Mouse (Mus musculus) kidney, postnatal 0 days (tissue): Measurements from ENCODE around the gene Sirt2. TPM values are rescaled to one million over a fixed set of nuclear protein-coding genes. Genes with fewer than 3 reads are reported as not detected.

Experiments
- ATAC-seq: fragments of 200-750 bp; cut with Nextera tagmentation; replicated peaks from 2 replicates; pipeline ENCODE4 v1.8.0; 2017; ENCODE audit warnings: low read depth, moderate number of reproducible peaks, moderate TSS enrichment, moderate library complexity; ENCODE audit not compliant: low FRiP score
- DNase-seq: peaks from one replicate; pipeline ENCODE4 v3.0.0-alpha.2; 2016; ENCODE audit warnings: low spot score
- H3K27ac ChIP-seq: fragments of 300-500 bp; sonication (generic); 2 replicates; pipeline ENCODE4 v1.5.1; 2014; ENCODE audit warnings: mild to moderate bottlenecking
- H3K27me3 ChIP-seq: fragments of 300-500 bp; sonication (generic); 2 replicates; pipeline ENCODE4 v1.6.1; 2014; ENCODE audit warnings: low read length, mixed read lengths; ENCODE audit not compliant: insufficient read depth
- H3K36me3 ChIP-seq: fragments of 300-500 bp; sonication (generic); 2 replicates; pipeline ENCODE4 v1.6.1; 2014; ENCODE audit warnings: low read length, mixed read lengths; ENCODE audit not compliant: insufficient read depth
- H3K4me1 ChIP-seq: fragments of 300-500 bp; sonication (generic); replicated peaks from 2 replicates; pipeline ENCODE4 v1.6.1; 2014; ENCODE audit warnings: antibody characterized with exemption, low read length, mixed read lengths; ENCODE audit not compliant: insufficient read depth
- H3K4me2 ChIP-seq: fragments of 300-500 bp; sonication (generic); 2 replicates; pipeline ENCODE4 v1.6.1; 2014; ENCODE audit warnings: mild to moderate bottlenecking, low read length, moderate library complexity, mixed read lengths
- H3K4me3 ChIP-seq: fragments of 300-500 bp; sonication (generic); replicated peaks from 2 replicates; pipeline ENCODE4 v1.5.1; 2014; ENCODE audit warnings: low read depth, low read length
- H3K9ac ChIP-seq: fragments of 300-500 bp; sonication (generic); 2 replicates; pipeline ENCODE4 v1.6.1; 2014; ENCODE audit warnings: low read depth, low read length
- H3K9me3 ChIP-seq: fragments of 300-500 bp; sonication (generic); replicated peaks from 2 replicates; pipeline ENCODE4 v1.6.1; 2016; ENCODE audit warnings: low read length, inconsistent platforms, mixed read lengths
- CTCF ChIP-seq: IDR thresholded peaks from 2 replicates; pipeline ENCODE4 v1.5.1; 2016; ENCODE audit warnings: antibody characterized with exemption, low read depth, mild to moderate bottlenecking, moderate library complexity
- WGBS: fragments of 180-500 bp; shearing (Covaris S2); extraction: QIAGEN DNeasy Blood & Tissue Kit; methylation state at CpG from one replicate; pipeline ENCODE4 v1.1.7; 2014; 5-methylcytosine and 5-hydroxymethylcytosine counted together
- polyA plus RNA-seq: library from polyadenylated mRNA; unstranded; fragments of >200 nt; fragmentation: Nextera tagmentation; extraction: Ambion mirVana; gene quantifications from 2 replicates; pipeline ENCODE4 v1.2.1, GENCODE M21; 2015

Sirt2 gene
- polyA plus RNA-seq, 1 experiment from 2014 or later: 54.1 TPM

GRCm38 (mm10) chr7:28739829-28740228, 26.7 kb upstream of the Sirt2 start:
- H3K27me3 ChIP-seq: no peaks in the 10 kb centered on the region
- WGBS: 94% methylated on average over 21 of the region's 21 CpGs
- ATAC-seq (no peak), DNase-seq (no peak)
- TF ChIP-seq CTCF: no peak
- no peak overlapping the region for H3K27ac ChIP-seq
- no peak overlapping the region for H3K4me3 ChIP-seq
- 0 out of 2 replicates have a peak, but pooled peaks cover 3% of the 10 kb centered on the region for H3K4me1 ChIP-seq
- no peaks in the 10 kb centered on the region for H3K9me3 ChIP-seq
- H3K4me2 ChIP-seq: no peak overlapping the region
- H3K9ac ChIP-seq: no peak overlapping the region
- H3K36me3 ChIP-seq: peaks cover 7% of the 10 kb centered on the region; the same call in 1 of the 2 replicates

- 26% methylated on average over 9 of the region's 9 CpGs for WGBS
- Histone ChIP-seq H3K36me3 (peaks cover 9% of the 10 kb centered on the region; the same call in 1 of the 2 replicates), H3K9ac (peak overlapping the region; percentile 74), H3K4me2 (peak overlapping the region; percentile 82), H3K27ac (peak overlapping the region; percentile 70), H3K27me3 (no peaks in the 10 kb centered on the region), H3K9me3 (no peaks in the 10 kb centered on the region), H3K4me3 (peak overlapping the region; percentile 74), H3K4me1 (0 out of 2 replicates have a peak, but pooled peaks cover 3% of the 10 kb centered on the region)
- ATAC-seq (no peak), DNase-seq (no peak)
- TF ChIP-seq CTCF: no peak
Measured at GRCm38 (mm10) chr7:28740949-28741348, 25.6 kb upstream of the Sirt2 start.

GRCm38 (mm10) chr7:28741368-28741708, 25.2 kb upstream of the Sirt2 start:
- peak overlapping the region; percentile 74 for H3K9ac ChIP-seq
- peak overlapping the region; percentile 82 for H3K4me2 ChIP-seq
- under 1% methylated on average over 13 of the region's 13 CpGs for WGBS
- H3K4me1 ChIP-seq: 0 out of 2 replicates have a peak, but pooled peaks cover 3% of the 10 kb centered on the region
- peak overlapping the region; percentile 74 for H3K4me3 ChIP-seq
- peak overlapping the region; percentile 70 for H3K27ac ChIP-seq
- peak; percentile 11; the same call in 1 of the 2 replicates for ATAC-seq
- H3K36me3 ChIP-seq: peaks cover 9% of the 10 kb centered on the region; the same call in 1 of the 2 replicates
- no peaks in the 10 kb centered on the region for H3K9me3 ChIP-seq
- DNase-seq: no peak
- TF ChIP-seq CTCF: no peak
- no peaks in the 10 kb centered on the region for H3K27me3 ChIP-seq

GRCm38 (mm10) chr7:28741709-28742438, 24.7 kb upstream of the Sirt2 start, which contains the start of the genes Mrps12 and Sars2:
TSS of gene Mrps12 (minus strand) at chr7:28741820.
TSS of gene Sars2 (plus strand) at chr7:28741992.
- ATAC-seq: peak; percentile 97
- H3K36me3 ChIP-seq: peaks cover 13% of the 10 kb centered on the region; the same call in 1 of the 2 replicates
- no peaks in the 10 kb centered on the region for H3K9me3 ChIP-seq
- peak; percentile 100 for DNase-seq
- under 1% methylated on average over 39 of the region's 39 CpGs for WGBS
- H3K9ac ChIP-seq: peak within 1 kb of the TSS; percentile 74
- peak within 1 kb of the TSS; percentile 74 for H3K4me3 ChIP-seq
- H3K4me1 ChIP-seq: 0 out of 2 replicates have a peak, but pooled peaks cover 3% of the 10 kb centered on the region
- peak within 1 kb of the TSS; percentile 82 for H3K4me2 ChIP-seq
- no peaks in the 10 kb centered on the region for H3K27me3 ChIP-seq
- TF ChIP-seq CTCF: peak; percentile 94
- peak within 1 kb of the TSS; percentile 85 for H3K27ac ChIP-seq

GRCm38 (mm10) chr7:28749935-28750334, 16.6 kb upstream of the Sirt2 start:
- DNase-seq: no peak
- no peaks in the 10 kb centered on the region for H3K4me1 ChIP-seq
- TF ChIP-seq CTCF: no peak
- no peak overlapping the region for H3K4me2 ChIP-seq
- ATAC-seq: no peak
- 0 out of 2 replicates have a peak, but pooled peaks cover 6% of the 10 kb centered on the region for H3K36me3 ChIP-seq
- no peak overlapping the region for H3K27ac ChIP-seq
- H3K4me3 ChIP-seq: no peak overlapping the region
- no peaks in the 10 kb centered on the region for H3K9me3 ChIP-seq
- H3K27me3 ChIP-seq: no peaks in the 10 kb centered on the region
- WGBS: 92% methylated on average over 7 of the region's 7 CpGs
- H3K9ac ChIP-seq: no peak overlapping the region

- DNase-seq (no peak), ATAC-seq (peak; percentile 27; the same call in 1 of the 2 replicates)
- Histone ChIP-seq H3K9me3 (no peaks in the 10 kb centered on the region), H3K27me3 (0 out of 2 replicates have a peak, but pooled peaks cover 4% of the 10 kb centered on the region), H3K36me3 (0 out of 2 replicates have a peak, but pooled peaks cover 5% of the 10 kb centered on the region), H3K27ac (no peak within 1 kb of the TSS), H3K9ac (no peak within 1 kb of the TSS), H3K4me3 (no peak within 1 kb of the TSS), H3K4me2 (peak within 1 kb of the TSS; percentile 22; the same call in 1 of the 2 replicates), H3K4me1 (peaks cover 5% of the 10 kb centered on the region; the same call in 1 of the 2 replicates)
- 2% methylated on average over 17 of the region's 17 CpGs for WGBS
- TF ChIP-seq CTCF: no peak
Measured at GRCm38 (mm10) chr7:28756079-28756478, 10.5 kb upstream of the Sirt2 start, which contains the start of gene Ccer2. TSS of gene Ccer2 (plus strand) at chr7:28756174.
